Comparison of ENCODE assay signal across 15 mouse cellular contexts in the genomic region with DNA sequence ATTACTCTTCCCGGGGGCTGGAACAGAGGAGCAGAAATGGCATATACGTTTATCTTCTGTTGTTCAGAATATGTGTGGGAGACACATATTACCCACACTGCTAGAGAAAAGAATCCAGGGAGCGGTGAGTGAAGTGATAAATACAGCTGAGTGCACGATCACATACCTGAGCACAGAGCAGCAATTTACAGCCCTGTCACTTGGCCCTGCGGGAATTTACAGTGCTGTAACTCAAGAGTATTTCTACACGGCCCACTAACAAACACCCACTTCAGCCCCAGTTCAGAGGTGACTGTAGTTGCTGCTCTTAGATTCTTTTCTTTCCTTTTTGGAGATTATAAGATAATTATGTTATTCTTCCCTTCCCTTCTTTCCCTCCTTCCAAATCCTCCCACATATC. TPM values are rescaled to one million over a fixed set of nuclear protein-coding genes. Genes with fewer than 3 reads are reported as not detected.
"Had no signal": no experiment of that assay in that cellular context is flagged by ENCODE, and none has a peak within 500 bp of the region (broad histone marks: within the 10 kb centered on the region; RNA-seq: fewer than 3 reads in every experiment).

No protein-coding gene starts in this region.

- H3K9me3 ChIP-seq: limb, embryonic 12.5 days; midbrain, embryonic 13.5 days had no signal

- H3K4me1 ChIP-seq: megakaryocyte, embryonic 14.5 days; midbrain, embryonic 13.5 days had no signal

- H3K27me3 ChIP-seq: limb, embryonic 12.5 days; midbrain, embryonic 13.5 days had no signal

- H3K9ac ChIP-seq: limb, embryonic 12.5 days; liver, embryonic 14.5 days; midbrain, embryonic 13.5 days had no signal

- ATAC-seq: inflammation-experienced regulatory T-cells, adult 6 months; lung, postnatal 0 days; midbrain, embryonic 13.5 days had no signal

- DNase-seq: kidney, adult 2 months; kidney, postnatal 36 days; layer of hippocampus, adult 9-11 months; layer of hippocampus, postnatal 36 days; lung, adult 2 months; lung, postnatal 4 days; thymus, postnatal 14 days had no signal

- H3K36me3 ChIP-seq: limb, embryonic 12.5 days; midbrain, embryonic 13.5 days had no signal

- H3K4me2 ChIP-seq: limb, embryonic 12.5 days; midbrain, embryonic 13.5 days had no signal

- H3K27ac ChIP-seq: limb, embryonic 12.5 days; liver, embryonic 14.5 days; midbrain, embryonic 13.5 days; stomach, postnatal 0 days had no signal

- H3K4me3 ChIP-seq: limb, embryonic 12.5 days; megakaryocyte, embryonic 14.5 days; midbrain, embryonic 13.5 days had no signal

RNA-seq across cellular contexts. Expression of a gene that starts 18.8 kb away (rescaled TPM):
- total RNA-seq: neutrophil, adult 5-6 weeks had no signal
- polyA plus RNA-seq: inflammation-experienced regulatory T-cells, adult 6 months had no signal
